Mouse (Mus musculus): ENCODE results near the gene Ifna5. TPM values are rescaled to one million over a fixed set of nuclear protein-coding genes. Genes with fewer than 3 reads are reported as not detected.
"Not testable (repeated sequence)": the region's sequence is repeated elsewhere in the genome, so short reads cannot be mapped to it uniquely, and the experiment has no call there.

Ifna5 gene
- polyA plus RNA-seq, 1 experiment from 2014 or later: not detected

DNA sequence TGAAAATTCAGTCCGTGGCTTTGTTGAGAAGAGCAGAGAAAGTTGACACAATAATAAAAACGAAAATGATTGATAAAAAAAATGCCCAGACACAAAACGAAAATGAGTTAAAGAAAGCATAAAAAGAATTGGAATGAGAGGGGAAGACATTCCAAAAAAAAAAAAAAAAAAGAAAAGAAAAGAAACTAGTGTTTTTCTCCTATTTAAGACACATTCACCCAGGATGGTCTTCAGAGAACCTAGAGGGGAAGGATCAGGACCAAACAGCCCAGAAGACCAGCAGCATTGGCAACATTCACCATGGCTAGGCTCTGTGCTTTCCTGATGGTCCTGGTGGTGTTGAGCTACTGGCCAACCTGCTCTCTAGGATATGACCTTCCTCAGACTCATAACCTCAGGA is 19.4 kb upstream of the Ifna5 start, which contains the start of gene Ifna7:
TSS of gene Ifna7 (plus strand) at position 301 of the 400 bp plus-strand sequence.
- H3K9me3 ChIP-seq (ENCODE audit: control insufficient read depth, low read length): no peaks in the 10 kb centered on the region
- no peaks in the 10 kb centered on the region for H3K4me1 ChIP-seq (ENCODE audit: control insufficient read depth, insufficient read depth, low read length)
- H3K27me3 ChIP-seq (replicated peaks; ENCODE audit: control insufficient read depth, insufficient read depth, low read length): no peaks in the 10 kb centered on the region
- no peak within 1 kb of the TSS for H3K4me3 ChIP-seq (ENCODE audit: low read length)
- H3K36me3 ChIP-seq (ENCODE audit: control insufficient read depth, insufficient read depth, low read length): no peaks in the 10 kb centered on the region
- no peak for ATAC-seq
- no peak within 1 kb of the TSS for H3K4me2 ChIP-seq (ENCODE audit: low read depth, low read length)
- H3K27ac ChIP-seq (ENCODE audit: low read length): no peak within 1 kb of the TSS
- no peak within 1 kb of the TSS for H3K9ac ChIP-seq (ENCODE audit: low read depth, low read length)
- WGBS: 66% methylated on average over 3 of the region's 3 CpGs

DNA sequence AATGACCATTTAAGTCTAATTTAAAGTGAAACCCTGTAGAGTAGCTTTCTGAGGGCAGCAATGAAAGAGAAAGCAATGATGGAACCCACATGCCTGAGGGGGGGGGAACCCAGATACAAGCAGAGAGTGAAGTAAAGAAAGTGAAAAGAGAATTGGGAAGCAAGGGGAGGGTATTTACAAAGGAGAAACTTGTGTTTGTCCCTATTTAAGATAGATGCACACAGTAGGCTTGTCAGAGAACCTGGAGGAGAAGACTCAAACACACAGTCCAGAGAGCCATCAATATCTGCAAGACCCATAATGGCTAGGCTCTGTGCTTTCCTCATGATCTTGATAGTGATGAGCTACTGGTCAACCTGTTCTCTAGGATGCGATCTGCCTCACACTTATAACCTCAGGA is 15.7 kb upstream of the Ifna5 start, which contains the start of gene Ifna11:
TSS of gene Ifna11 (plus strand) at position 301 of the 400 bp plus-strand sequence.
- no peaks in the 10 kb centered on the region for H3K36me3 ChIP-seq (ENCODE audit: control insufficient read depth, insufficient read depth, low read length)
- no peaks in the 10 kb centered on the region for H3K27me3 ChIP-seq (replicated peaks; ENCODE audit: control insufficient read depth, insufficient read depth, low read length)
- H3K27ac ChIP-seq (ENCODE audit: low read length): no peak within 1 kb of the TSS
- no peak within 1 kb of the TSS for H3K4me2 ChIP-seq (ENCODE audit: low read depth, low read length)
- no peak within 1 kb of the TSS for H3K9ac ChIP-seq (ENCODE audit: low read depth, low read length)
- H3K4me1 ChIP-seq (ENCODE audit: control insufficient read depth, insufficient read depth, low read length): no peaks in the 10 kb centered on the region
- H3K4me3 ChIP-seq (ENCODE audit: low read length): no peak within 1 kb of the TSS
- WGBS: 82% methylated on average over 1 of the region's 1 CpGs
- H3K9me3 ChIP-seq (ENCODE audit: control insufficient read depth, low read length): no peaks in the 10 kb centered on the region
- no peak for ATAC-seq

DNA sequence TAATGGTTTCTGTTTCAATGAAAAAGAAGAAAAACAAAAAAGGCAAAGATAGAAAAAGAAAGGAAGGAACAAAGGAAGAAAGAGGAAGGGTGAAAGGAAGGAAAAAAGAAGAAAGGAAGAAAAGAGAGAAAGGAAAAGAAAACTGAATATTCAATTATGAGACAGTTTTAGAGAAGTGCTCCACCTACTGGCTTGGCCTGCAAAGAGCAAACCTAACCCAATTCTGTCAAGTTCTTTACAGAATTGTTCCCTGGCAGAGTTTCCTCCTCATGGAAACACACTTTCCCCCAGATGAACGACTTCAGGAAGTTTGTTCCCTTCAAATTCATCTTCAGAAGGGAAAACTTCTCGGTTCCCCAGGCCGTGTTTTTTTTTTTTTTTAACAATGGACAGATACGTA is 12.3 kb upstream of the Ifna5 start:
- no peak overlapping the region for H3K4me2 ChIP-seq (ENCODE audit: low read depth, low read length)
- H3K36me3 ChIP-seq (ENCODE audit: control insufficient read depth, insufficient read depth, low read length): no peaks in the 10 kb centered on the region
- no peak overlapping the region for H3K9ac ChIP-seq (ENCODE audit: low read depth, low read length)
- H3K27ac ChIP-seq (ENCODE audit: low read length): no peak overlapping the region
- no peak overlapping the region for H3K4me3 ChIP-seq (ENCODE audit: low read length)
- no peak for ATAC-seq
- H3K4me1 ChIP-seq (ENCODE audit: control insufficient read depth, insufficient read depth, low read length): no peaks in the 10 kb centered on the region
- H3K27me3 ChIP-seq (replicated peaks; ENCODE audit: control insufficient read depth, insufficient read depth, low read length): no peaks in the 10 kb centered on the region
- no peaks in the 10 kb centered on the region for H3K9me3 ChIP-seq (ENCODE audit: control insufficient read depth, low read length)
- WGBS: 23% methylated on average over 4 of the region's 4 CpGs

DNA sequence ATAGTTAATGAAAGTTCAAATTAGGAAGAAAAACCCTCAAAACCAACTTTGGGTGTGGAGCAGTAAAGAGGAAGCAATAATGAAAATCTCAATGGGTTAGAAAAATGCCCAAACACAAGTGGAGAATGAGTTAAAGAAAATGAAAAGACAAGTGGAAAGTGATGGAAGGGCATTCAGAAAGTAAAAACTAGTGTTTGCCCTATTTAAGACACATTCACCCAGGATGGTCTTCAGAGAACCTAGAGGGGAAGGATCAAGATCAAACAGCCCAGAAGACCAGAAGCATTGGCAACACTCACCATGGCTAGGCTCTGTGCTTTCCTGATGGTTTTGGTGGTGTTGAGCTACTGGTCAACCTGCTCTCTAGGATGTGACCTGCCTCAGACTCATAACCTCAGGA is 8.2 kb upstream of the Ifna5 start, which contains the start of gene Ifna6:
TSS of gene Ifna6 (plus strand) at position 301 of the 400 bp plus-strand sequence.
- H3K9ac ChIP-seq (ENCODE audit: low read depth, low read length); ATAC-seq; H3K27ac ChIP-seq (ENCODE audit: low read length): not testable (repeated sequence)

GRCm38 (mm10) chr4:88830523-88830922 is 4.8 kb upstream of the Ifna5 start:
- ATAC-seq: no peak
- 29% methylated on average over 4 of the region's 4 CpGs for WGBS
- H3K4me3 ChIP-seq (ENCODE audit: low read length): no peak overlapping the region
- H3K4me1 ChIP-seq (ENCODE audit: control insufficient read depth, insufficient read depth, low read length): no peaks in the 10 kb centered on the region
- H3K9ac ChIP-seq (ENCODE audit: low read depth, low read length): no peak overlapping the region
- H3K27ac ChIP-seq (ENCODE audit: low read length): no peak overlapping the region
- no peak overlapping the region for H3K4me2 ChIP-seq (ENCODE audit: low read depth, low read length)
- no peaks in the 10 kb centered on the region for H3K27me3 ChIP-seq (replicated peaks; ENCODE audit: control insufficient read depth, insufficient read depth, low read length)
- H3K9me3 ChIP-seq (ENCODE audit: control insufficient read depth, low read length): no peaks in the 10 kb centered on the region
- H3K36me3 ChIP-seq (ENCODE audit: control insufficient read depth, insufficient read depth, low read length): no peaks in the 10 kb centered on the region

More for the DNA sequence above, 8.2 kb upstream of the Ifna5 start, which contains the start of gene Ifna6:
- H3K27me3 ChIP-seq (replicated peaks; ENCODE audit: control insufficient read depth, insufficient read depth, low read length); H3K4me2 ChIP-seq (ENCODE audit: low read depth, low read length); H3K4me1 ChIP-seq (ENCODE audit: control insufficient read depth, insufficient read depth, low read length); H3K9me3 ChIP-seq (ENCODE audit: control insufficient read depth, low read length); H3K4me3 ChIP-seq (ENCODE audit: low read length); H3K36me3 ChIP-seq (ENCODE audit: control insufficient read depth, insufficient read depth, low read length): not testable (repeated sequence)

- Histone ChIP-seq H3K4me3 (ENCODE audit: low read length) (no peak overlapping the region), H3K36me3 (ENCODE audit: control insufficient read depth, insufficient read depth, low read length) (no peaks in the 10 kb centered on the region), H3K27me3 (replicated peaks; ENCODE audit: control insufficient read depth, insufficient read depth, low read length) (no peaks in the 10 kb centered on the region), H3K9ac (ENCODE audit: low read depth, low read length) (no peak overlapping the region), H3K9me3 (ENCODE audit: control insufficient read depth, low read length) (no peaks in the 10 kb centered on the region), H3K27ac (ENCODE audit: low read length) (no peak overlapping the region), H3K4me2 (ENCODE audit: low read depth, low read length) (no peak overlapping the region), H3K4me1 (ENCODE audit: control insufficient read depth, insufficient read depth, low read length) (no peaks in the 10 kb centered on the region)
- no peak for ATAC-seq
- WGBS: 47% methylated on average over 3 of the region's 3 CpGs
Measured at GRCm38 (mm10) chr4:88838828-88839227, 3.5 kb downstream of the Ifna5 start.

DNA sequence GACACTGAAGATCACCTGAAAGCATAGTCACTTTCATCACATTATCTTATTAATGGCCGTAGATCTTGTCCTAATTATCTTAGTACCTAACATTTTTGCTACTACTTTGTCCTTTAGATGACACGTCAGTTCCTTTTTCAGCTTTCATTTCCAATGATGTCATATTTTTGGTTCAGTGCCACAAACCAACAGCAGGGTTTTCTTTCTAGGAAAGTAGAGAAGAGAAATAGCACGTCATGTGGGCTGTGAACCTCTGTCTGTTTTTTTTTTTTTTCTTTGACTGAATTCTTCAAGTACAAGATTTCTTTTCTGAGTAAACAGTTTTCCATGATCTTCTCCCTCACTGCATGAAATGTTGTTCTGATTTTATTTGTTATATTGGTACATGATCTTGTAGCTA is 4.7 kb downstream of the Ifna5 start:
- H3K4me1 ChIP-seq (ENCODE audit: control insufficient read depth, insufficient read depth, low read length): no peaks in the 10 kb centered on the region
- WGBS: 72% methylated on average over 3 of the region's 3 CpGs
- H3K36me3 ChIP-seq (ENCODE audit: control insufficient read depth, insufficient read depth, low read length): no peaks in the 10 kb centered on the region
- H3K4me2 ChIP-seq (ENCODE audit: low read depth, low read length): no peak overlapping the region
- H3K27ac ChIP-seq (ENCODE audit: low read length): no peak overlapping the region
- H3K4me3 ChIP-seq (ENCODE audit: low read length): no peak overlapping the region
- H3K9me3 ChIP-seq (ENCODE audit: control insufficient read depth, low read length): no peaks in the 10 kb centered on the region
- no peak overlapping the region for H3K9ac ChIP-seq (ENCODE audit: low read depth, low read length)
- no peak for ATAC-seq
- H3K27me3 ChIP-seq (replicated peaks; ENCODE audit: control insufficient read depth, insufficient read depth, low read length): no peaks in the 10 kb centered on the region

- ATAC-seq: no peak
- H3K27ac ChIP-seq (ENCODE audit: low read length): no peak within 1 kb of the TSS
- H3K4me1 ChIP-seq (ENCODE audit: control insufficient read depth, insufficient read depth, low read length): no peaks in the 10 kb centered on the region
- no peak within 1 kb of the TSS for H3K9ac ChIP-seq (ENCODE audit: low read depth, low read length)
- H3K4me3 ChIP-seq (ENCODE audit: low read length): no peak within 1 kb of the TSS
- 62% methylated on average over 2 of the region's 2 CpGs for WGBS
- no peaks in the 10 kb centered on the region for H3K27me3 ChIP-seq (replicated peaks; ENCODE audit: control insufficient read depth, insufficient read depth, low read length)
- no peaks in the 10 kb centered on the region for H3K36me3 ChIP-seq (ENCODE audit: control insufficient read depth, insufficient read depth, low read length)
- no peak within 1 kb of the TSS for H3K4me2 ChIP-seq (ENCODE audit: low read depth, low read length)
- H3K9me3 ChIP-seq (ENCODE audit: control insufficient read depth, low read length): no peaks in the 10 kb centered on the region
Measured at GRCm38 (mm10) chr4:88841438-88841911, 6.2 kb downstream of the Ifna5 start, which contains the start of gene Ifna4. Ifna4 (plus strand) TSS chr4:88841861.

GRCm38 (mm10) chr4:88845334-88845733 is 10.0 kb downstream of the Ifna5 start:
- H3K4me1 ChIP-seq (ENCODE audit: control insufficient read depth, insufficient read depth, low read length): no peaks in the 10 kb centered on the region
- ATAC-seq: no peak
- H3K9me3 ChIP-seq (ENCODE audit: control insufficient read depth, low read length): no peaks in the 10 kb centered on the region
- H3K36me3 ChIP-seq (ENCODE audit: control insufficient read depth, insufficient read depth, low read length): no peaks in the 10 kb centered on the region
- H3K4me3 ChIP-seq (ENCODE audit: low read length): no peak overlapping the region
- H3K9ac ChIP-seq (ENCODE audit: low read depth, low read length): no peak overlapping the region
- no peak overlapping the region for H3K4me2 ChIP-seq (ENCODE audit: low read depth, low read length)
- 62% methylated on average over 2 of the region's 2 CpGs for WGBS
- no peak overlapping the region for H3K27ac ChIP-seq (ENCODE audit: low read length)
- H3K27me3 ChIP-seq (replicated peaks; ENCODE audit: control insufficient read depth, insufficient read depth, low read length): no peaks in the 10 kb centered on the region

- no peak for ATAC-seq
- Histone ChIP-seq H3K27ac (ENCODE audit: low read length) (no peak within 1 kb of the TSS), H3K9me3 (ENCODE audit: control insufficient read depth, low read length) (no peaks in the 10 kb centered on the region), H3K4me3 (ENCODE audit: low read length) (no peak within 1 kb of the TSS), H3K27me3 (replicated peaks; ENCODE audit: control insufficient read depth, insufficient read depth, low read length) (no peaks in the 10 kb centered on the region), H3K9ac (ENCODE audit: low read depth, low read length) (no peak within 1 kb of the TSS), H3K36me3 (ENCODE audit: control insufficient read depth, insufficient read depth, low read length) (no peaks in the 10 kb centered on the region), H3K4me1 (ENCODE audit: control insufficient read depth, insufficient read depth, low read length) (no peaks in the 10 kb centered on the region), H3K4me2 (ENCODE audit: low read depth, low read length) (no peak within 1 kb of the TSS)
- WGBS: 79% methylated on average over 1 of the region's 1 CpGs
Measured at GRCm38 (mm10) chr4:88849698-88850097, 14.4 kb downstream of the Ifna5 start, which contains the start of gene Ifna1. Ifna1 (plus strand) TSS chr4:88850087.
